ENCODE assay signal across 9 mouse cellular contexts in genomic region chr6:48628808-48629660, GRCm38 (mm10). TPM values are rescaled to one million over a fixed set of nuclear protein-coding genes. Genes with fewer than 3 reads are reported as not detected.
DNase-seq lines count a peak whose midpoint lies in the region; ATAC-seq and TF ChIP-seq lines count a peak whose summit lies in the region.
"Had no signal": no experiment of that assay in that cellular context is flagged by ENCODE, and none has a peak within 500 bp of the region (broad histone marks: within the 10 kb centered on the region; RNA-seq: fewer than 3 reads in every experiment).

No protein-coding gene starts in this region.

- WGBS in heart, embryonic 10.5 days: 9% methylated on average over 54 of the region's 54 CpGs
- WGBS in forebrain, embryonic 11.5 days: 6% methylated on average over 54 of the region's 54 CpGs
- WGBS in intestine, postnatal 0 days: 10% methylated on average over 54 of the region's 54 CpGs
- WGBS in liver, embryonic 13.5 days (ENCODE audit: insufficient replicate concordance): 7% methylated on average over 54 of the region's 54 CpGs

- H3K27me3 ChIP-seq in heart, embryonic 10.5 days (ENCODE audit: insufficient read depth, poor library complexity, severe bottlenecking): peaks cover 75% of the 10 kb centered on the region
- peaks cover 30% of the 10 kb centered on the region for H3K27me3 ChIP-seq in forebrain, embryonic 11.5 days (ENCODE audit: control insufficient read depth, insufficient read depth, low read length)
- H3K27me3 ChIP-seq in intestine, postnatal 0 days (replicated peaks; ENCODE audit: control insufficient read depth, insufficient read depth, low read length): peaks cover 5% of the 10 kb centered on the region
- H3K27me3 ChIP-seq in liver, embryonic 13.5 days: peaks cover 50% of the 10 kb centered on the region

- H3K4me2 ChIP-seq in forebrain, embryonic 11.5 days (ENCODE audit: low read depth, low read length, severe bottlenecking): peak overlapping the region; percentile 66
- peak overlapping the region; percentile 67 for H3K4me2 ChIP-seq in intestine, postnatal 0 days (replicated peaks; ENCODE audit: low read depth)
- H3K4me2 ChIP-seq in liver, embryonic 13.5 days: peak overlapping the region; percentile 65

- no peak for DNase-seq in heart, embryonic 10.5 days (ENCODE audit: low spot score)
- no peak for DNase-seq in heart, adult 8-10 months (ENCODE audit: low spot score)
- DNase-seq in forebrain, embryonic 11.5 days (ENCODE audit: low spot score): peak; percentile 60
- no peak for DNase-seq in liver, embryonic 13.5 days
- peak; percentile 65 for DNase-seq in retina, embryonic 14.5 days (ENCODE audit: low spot score)
- no peak for DNase-seq in gastrocnemius, adult 8-10 months (ENCODE audit: low spot score in 2 of 2)

- no peak for TF ChIP-seq POLR2A in bone marrow macrophage, adult 2 months (IDR thresholded peaks at IDR 0.05; ENCODE audit: borderline replicate concordance, low read depth, low read length)

- H3K27ac ChIP-seq in heart, embryonic 10.5 days: peak overlapping the region; percentile 81
- H3K27ac ChIP-seq in bone marrow macrophage, adult 2 months (ENCODE audit: insufficient read depth, low read depth, low read length): no peak overlapping the region
- no peak overlapping the region for H3K27ac ChIP-seq in forebrain, embryonic 11.5 days (ENCODE audit: low read depth, low read length)
- H3K27ac ChIP-seq in intestine, postnatal 0 days (ENCODE audit: low read depth, low read length): no peak overlapping the region
- H3K27ac ChIP-seq in liver, embryonic 13.5 days: no peak overlapping the region

- H3K9me3 ChIP-seq in heart, embryonic 10.5 days: no peaks in the 10 kb centered on the region
- no peaks in the 10 kb centered on the region for H3K9me3 ChIP-seq in forebrain, embryonic 11.5 days (ENCODE audit: control insufficient read depth, low read length)
- H3K9me3 ChIP-seq in intestine, postnatal 0 days (ENCODE audit: control insufficient read depth): no peaks in the 10 kb centered on the region
- no peaks in the 10 kb centered on the region for H3K9me3 ChIP-seq in liver, embryonic 13.5 days (replicated peaks)

- peaks cover 26% of the 10 kb centered on the region for H3K4me1 ChIP-seq in heart, embryonic 10.5 days
- peaks cover 5% of the 10 kb centered on the region; the same call in 1 of the 2 replicates for H3K4me1 ChIP-seq in bone marrow macrophage, adult 2 months (ENCODE audit: control insufficient read depth, insufficient read depth, low read length)
- peaks cover 2% of the 10 kb centered on the region; the same call in 1 of the 2 replicates for H3K4me1 ChIP-seq in forebrain, embryonic 11.5 days (replicated peaks; ENCODE audit: control insufficient read depth, insufficient read depth, low read length)
- H3K4me1 ChIP-seq in intestine, postnatal 0 days (replicated peaks; ENCODE audit: control insufficient read depth, insufficient read depth, low read length): 0 out of 2 replicates have a peak, but pooled peaks cover 2% of the 10 kb centered on the region
- H3K4me1 ChIP-seq in liver, embryonic 13.5 days (replicated peaks): peaks cover 18% of the 10 kb centered on the region

- TF ChIP-seq CTCF in bone marrow macrophage, adult 2 months (IDR thresholded peaks at IDR 0.05; ENCODE audit: low read depth, low read length): no peak
- TF ChIP-seq CTCF in intestine, postnatal 0 days (IDR thresholded peaks at IDR 0.05; ENCODE audit: low read depth): no peak

- no peaks in the 10 kb centered on the region for H3K36me3 ChIP-seq in heart, embryonic 10.5 days
- H3K36me3 ChIP-seq in forebrain, embryonic 11.5 days (ENCODE audit: control insufficient read depth, insufficient read depth, low read length): no peaks in the 10 kb centered on the region
- no peaks in the 10 kb centered on the region for H3K36me3 ChIP-seq in intestine, postnatal 0 days (ENCODE audit: control insufficient read depth, insufficient read depth)
- H3K36me3 ChIP-seq in liver, embryonic 13.5 days: no peaks in the 10 kb centered on the region

- peak overlapping the region; percentile 43 for H3K9ac ChIP-seq in forebrain, embryonic 11.5 days (ENCODE audit: low read length)
- H3K9ac ChIP-seq in intestine, postnatal 0 days (ENCODE audit: low read depth, low read length): no peak overlapping the region; the same call in 1 of the 2 replicates
- H3K9ac ChIP-seq in liver, embryonic 13.5 days: no peak overlapping the region

- peak; percentile 45; the same call in 1 of the 2 replicates for ATAC-seq in forebrain, embryonic 11.5 days (replicated peaks; ENCODE audit: low FRiP score)
- ATAC-seq in intestine, postnatal 0 days: no peak
- ATAC-seq in liver, embryonic 13.5 days (ENCODE audit: low read depth): no peak

- peak overlapping the region; percentile 63 for H3K4me3 ChIP-seq in heart, embryonic 10.5 days
- H3K4me3 ChIP-seq in bone marrow macrophage, adult 2 months (ENCODE audit: insufficient read depth, low read length): peak overlapping the region; percentile 52
- H3K4me3 ChIP-seq in forebrain, embryonic 11.5 days (ENCODE audit: low read depth, low read length): peak overlapping the region; percentile 32
- H3K4me3 ChIP-seq in intestine, postnatal 0 days (ENCODE audit: low read depth, low read length): peak overlapping the region; percentile 26
- peak overlapping the region; percentile 47 for H3K4me3 ChIP-seq in liver, embryonic 13.5 days (replicated peaks)

RNA-seq across cellular contexts. Expression of gene AI854703, which starts 2.5 kb away (rescaled TPM):
- 0.90 and 1.6 TPM in 2 replicates for polyA plus RNA-seq in heart, embryonic 10.5 days (2016; fragmentation: Nextera tagmentation; extraction: Ambion mirVana)
- under 1 TPM; 0.22 to 0.69 (median 0.43) TPM for total RNA-seq in heart, adult 8-10 months (2022)
- polyA plus RNA-seq in bone marrow macrophage, adult 2 months (2012; ENCODE audit: insufficient read depth, insufficient read length, missing spikeins): 0.15 TPM in 1 of 2 replicates, not detected in the other
- polyA plus RNA-seq in forebrain, embryonic 11.5 days (2014; fragmentation: Nextera tagmentation; extraction: Ambion mirVana): 0.48 and 0.60 TPM in 2 replicates
- polyA plus RNA-seq in intestine, postnatal 0 days (2015; fragmentation: Nextera tagmentation; extraction: Ambion mirVana): 0.55 and 0.63 TPM in 2 replicates
- 0.20 and 0.28 TPM in 2 replicates for polyA plus RNA-seq in liver, embryonic 13.5 days (2015; fragmentation: Nextera tagmentation; extraction: Ambion mirVana)
- 1 to 10 TPM in 1 of 4 experiments, under 1 TPM in 3; 0.56 to 1.2 (median 0.71) TPM for total RNA-seq in gastrocnemius, adult 8-10 months (2022)
- total RNA-seq: MEL had no signal

RNA-seq across cellular contexts. Expression of gene Gimap8, which starts 18.0 kb away (rescaled TPM):
- 0.70 and 0.87 TPM in 2 replicates for polyA plus RNA-seq in heart, embryonic 10.5 days (2016; fragmentation: Nextera tagmentation; extraction: Ambion mirVana)
- 1 to 10 TPM; 4.9 to 8.8 (median 5.8) TPM for total RNA-seq in heart, adult 8-10 months (2022)
- not detected in 2 replicates for polyA plus RNA-seq in bone marrow macrophage, adult 2 months (2012; ENCODE audit: insufficient read depth, insufficient read length, missing spikeins)
- 0.16 and 0.31 TPM in 2 replicates for polyA plus RNA-seq in forebrain, embryonic 11.5 days (2014; fragmentation: Nextera tagmentation; extraction: Ambion mirVana)
- 1.1 and 1.2 TPM in 2 replicates for polyA plus RNA-seq in intestine, postnatal 0 days (2015; fragmentation: Nextera tagmentation; extraction: Ambion mirVana)
- 0.73 and 0.93 TPM in 2 replicates for polyA plus RNA-seq in liver, embryonic 13.5 days (2015; fragmentation: Nextera tagmentation; extraction: Ambion mirVana)
- total RNA-seq in gastrocnemius, adult 8-10 months (2022): 1 to 10 TPM; 1.3 to 2.0 (median 1.5) TPM
- total RNA-seq: MEL had no signal

RNA-seq across cellular contexts. Expression of gene Zfp775, which starts 27.2 kb away (rescaled TPM):
- polyA plus RNA-seq in heart, embryonic 10.5 days (2016; fragmentation: Nextera tagmentation; extraction: Ambion mirVana): 7.7 and 8.9 TPM in 2 replicates
- 10 to 100 TPM; 12.9 to 15.5 (median 14.1) TPM for total RNA-seq in heart, adult 8-10 months (2022)
- 2.9 TPM in 2 replicates for polyA plus RNA-seq in bone marrow macrophage, adult 2 months (2012; ENCODE audit: insufficient read depth, insufficient read length, missing spikeins)
- polyA plus RNA-seq in forebrain, embryonic 11.5 days (2014; fragmentation: Nextera tagmentation; extraction: Ambion mirVana): 12.7 and 14.2 TPM in 2 replicates
- polyA plus RNA-seq in intestine, postnatal 0 days (2015; fragmentation: Nextera tagmentation; extraction: Ambion mirVana): 2.2 TPM in 2 replicates
- polyA plus RNA-seq in liver, embryonic 13.5 days (2015; fragmentation: Nextera tagmentation; extraction: Ambion mirVana): 1.9 and 2.0 TPM in 2 replicates
- total RNA-seq in gastrocnemius, adult 8-10 months (2022): 10 to 100 TPM in 2 of 4 experiments, 1 to 10 TPM in 2; 8.8 to 12.1 (median 9.9) TPM
- total RNA-seq: MEL had no signal

RNA-seq across cellular contexts. Expression of gene Gm44965, which starts 35.3 kb away (rescaled TPM):
- polyA plus RNA-seq in heart, embryonic 10.5 days (2016; fragmentation: Nextera tagmentation; extraction: Ambion mirVana): 0.49 TPM in 1 of 2 replicates, not detected in the other
- 1 to 10 TPM in 2 of 4 experiments, not detected in 2; 1.0 to 2.8 TPM for total RNA-seq in heart, adult 8-10 months (2022)
- polyA plus RNA-seq in bone marrow macrophage, adult 2 months (2012; ENCODE audit: insufficient read depth, insufficient read length, missing spikeins): not detected in 2 replicates
- polyA plus RNA-seq in forebrain, embryonic 11.5 days (2014; fragmentation: Nextera tagmentation; extraction: Ambion mirVana): 0.67 TPM in 1 of 2 replicates, not detected in the other
- not detected in 2 replicates for polyA plus RNA-seq in intestine, postnatal 0 days (2015; fragmentation: Nextera tagmentation; extraction: Ambion mirVana)
- polyA plus RNA-seq in liver, embryonic 13.5 days (2015; fragmentation: Nextera tagmentation; extraction: Ambion mirVana): not detected in 2 replicates
- 1 to 10 TPM in 2 of 4 experiments, not detected in 2; 4.4 to 9.4 TPM for total RNA-seq in gastrocnemius, adult 8-10 months (2022)
- total RNA-seq: MEL had no signal

RNA-seq across cellular contexts. Expression of gene Repin1, which starts 35.4 kb away (rescaled TPM):
- polyA plus RNA-seq in heart, embryonic 10.5 days (2016; fragmentation: Nextera tagmentation; extraction: Ambion mirVana): 31.9 and 33.2 TPM in 2 replicates
- total RNA-seq in heart, adult 8-10 months (2022): 10 to 100 TPM; 35.5 to 40.9 (median 36.3) TPM
- polyA plus RNA-seq in bone marrow macrophage, adult 2 months (2012; ENCODE audit: insufficient read depth, insufficient read length, missing spikeins): 10.7 and 13.3 TPM in 2 replicates
- 50.2 and 50.6 TPM in 2 replicates for polyA plus RNA-seq in forebrain, embryonic 11.5 days (2014; fragmentation: Nextera tagmentation; extraction: Ambion mirVana)
- polyA plus RNA-seq in intestine, postnatal 0 days (2015; fragmentation: Nextera tagmentation; extraction: Ambion mirVana): 11.3 and 12.0 TPM in 2 replicates
- polyA plus RNA-seq in liver, embryonic 13.5 days (2015; fragmentation: Nextera tagmentation; extraction: Ambion mirVana): 8.1 and 10.4 TPM in 2 replicates
- total RNA-seq in gastrocnemius, adult 8-10 months (2022): 10 to 100 TPM; 28.9 to 35.0 (median 33.6) TPM
- total RNA-seq: MEL had no signal

Comparison
In these comparisons a context has a peak if more than half of its experiments do, and no peak if none do; other contexts are left out.
1. DNase-seq: peak in forebrain, embryonic 11.5 days (single experiment) and retina, embryonic 14.5 days (single experiment); none in heart, embryonic 10.5 days (single experiment), heart, adult 8-10 months (single experiment), liver, embryonic 13.5 days (single experiment) and gastrocnemius, adult 8-10 months (0 of 2).
2. Peak in every context shown above with its lines, with median percentiles within 50 percentile points of each other: H3K4me3 ChIP-seq and H3K4me2 ChIP-seq.